Mouse (Mus musculus): ENCODE data around the gene Pak4.

GRCm38 (mm10) chr7:28581721-28582120 lies 16.3 kb downstream of the Pak4 start:
- TF ChIP-seq CTCF (IDR thresholded peaks at IDR 0.05; ENCODE audit: control insufficient read depth, insufficient read depth, low read length) (no peak), POLR2A (IDR thresholded peaks at IDR 0.05; ENCODE audit: borderline replicate concordance, control insufficient read depth, low read depth, low read length) (peak; percentile 27; the same call in 1 of the 2 replicates)

All from bone marrow, adult 2 months (tissue).